Mouse (Mus musculus) liver, embryonic 14.5 days (tissue): Measurements from ENCODE around the gene Cmklr1.

Experiments
- CTCF ChIP-seq: IDR thresholded peaks from 2 replicates; pipeline ENCODE4 v1.5.1; 2016; ENCODE audit warnings: antibody characterized with exemption, low read depth, control low read depth
- EP300 ChIP-seq: IDR thresholded peaks from 2 replicates; pipeline ENCODE4 v1.6.1; 2016; ENCODE audit warnings: antibody characterized with exemption, low read depth

DNA sequence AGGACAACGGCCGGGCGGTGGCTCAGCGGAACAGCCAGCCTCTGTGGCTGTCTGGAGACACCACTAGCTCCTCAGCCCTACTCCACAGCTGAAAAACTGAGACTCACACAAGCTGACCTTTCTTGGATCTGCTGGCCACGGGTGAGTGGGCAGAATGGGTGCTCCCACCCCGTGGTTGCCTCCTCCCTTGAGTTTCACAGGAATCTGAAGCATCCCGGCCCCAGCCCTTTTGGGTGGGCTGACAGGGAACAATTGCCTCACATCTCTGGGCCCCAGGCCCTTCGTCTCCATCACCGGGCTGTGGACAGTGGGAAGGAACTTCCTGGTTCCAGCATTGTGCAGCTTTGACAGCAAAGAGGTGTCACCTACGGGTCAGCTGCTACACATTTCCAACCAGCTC lies 20.1 kb downstream of the Cmklr1 start:
- TF ChIP-seq CTCF, result no peak
- TF ChIP-seq EP300, result no peak
